Mouse (Mus musculus): ENCODE measurements at regions not wholly inside any gene's neighbourhood (a gene's known extent, or its start where the extent isn't known, plus 50 kb on each side); places are given as distances from the start of the nearest gene placed in this dataset.
A peak's percentile ranks its signal among the peaks of the same experiment; 100 is the strongest.

DNA sequence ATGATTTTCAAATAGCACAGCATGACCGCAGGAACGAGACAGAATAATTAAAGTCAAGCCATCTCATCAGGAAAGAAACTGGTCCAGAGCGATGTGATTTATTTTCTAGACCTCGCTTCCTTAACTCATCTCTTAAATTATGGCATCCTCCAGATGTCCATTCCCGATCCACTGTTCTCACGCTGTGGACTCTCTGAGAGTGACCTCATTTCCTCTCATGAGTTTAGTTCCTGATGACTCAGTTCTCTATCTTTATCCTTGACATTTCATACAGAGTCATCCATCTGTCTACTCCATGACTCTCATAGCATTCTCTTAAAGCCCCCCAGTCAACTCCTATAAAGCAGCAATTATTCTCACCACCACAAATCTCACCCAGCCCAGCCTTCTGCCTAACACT is 103.2 kb upstream of the Spry2 start:
- no peak for ATAC-seq (ENCODE audit: insufficient read depth, low FRiP score)
- Histone ChIP-seq H3K4me3 (replicated peaks; ENCODE audit: low read length) (no peak overlapping the region), H3K9me3 (replicated peaks; ENCODE audit: control insufficient read depth, low read length) (no peaks in the 10 kb centered on the region), H3K4me2 (ENCODE audit: low read depth, low read length) (no peak overlapping the region), H3K9ac (ENCODE audit: low read length) (no peak overlapping the region), H3K4me1 (ENCODE audit: control insufficient read depth, insufficient read depth, low read length) (no peaks in the 10 kb centered on the region), H3K36me3 (ENCODE audit: control insufficient read depth, insufficient read depth, low read length) (no peaks in the 10 kb centered on the region), H3K27me3 (ENCODE audit: control insufficient read depth, insufficient read depth, low read length) (no peaks in the 10 kb centered on the region), H3K27ac (ENCODE audit: low read length) (no peak overlapping the region)
- 59% methylated on average over 6 of the region's 6 CpGs for WGBS

GRCm38 (mm10) chr14:106007769-106008168 is 98.2 kb upstream of the Trim52 start:
- no peak for ATAC-seq (ENCODE audit: insufficient read depth, low FRiP score)
- H3K9ac ChIP-seq (ENCODE audit: low read length): no peak overlapping the region
- no peak overlapping the region for H3K27ac ChIP-seq (ENCODE audit: low read length)
- H3K4me2 ChIP-seq (ENCODE audit: low read depth, low read length): no peak overlapping the region
- no peaks in the 10 kb centered on the region for H3K36me3 ChIP-seq (ENCODE audit: control insufficient read depth, insufficient read depth, low read length)
- H3K27me3 ChIP-seq (ENCODE audit: control insufficient read depth, insufficient read depth, low read length): no peaks in the 10 kb centered on the region
- no peaks in the 10 kb centered on the region for H3K9me3 ChIP-seq (replicated peaks; ENCODE audit: control insufficient read depth, low read length)
- H3K4me1 ChIP-seq (ENCODE audit: control insufficient read depth, insufficient read depth, low read length): no peaks in the 10 kb centered on the region
- 86% methylated on average over 2 of the region's 2 CpGs for whole genome bisulfite sequencing
- H3K4me3 ChIP-seq (replicated peaks; ENCODE audit: low read length): no peak overlapping the region

- Histone ChIP-seq H3K4me2 (ENCODE audit: low read depth, low read length) (no peak overlapping the region), H3K36me3 (ENCODE audit: control insufficient read depth, insufficient read depth, low read length) (no peaks in the 10 kb centered on the region), H3K9me3 (replicated peaks; ENCODE audit: control insufficient read depth, low read length) (no peaks in the 10 kb centered on the region), H3K4me1 (ENCODE audit: control insufficient read depth, insufficient read depth, low read length) (no peaks in the 10 kb centered on the region), H3K27ac (ENCODE audit: low read length) (no peak overlapping the region), H3K4me3 (replicated peaks; ENCODE audit: low read length) (no peak overlapping the region), H3K27me3 (ENCODE audit: control insufficient read depth, insufficient read depth, low read length) (no peaks in the 10 kb centered on the region), H3K9ac (ENCODE audit: low read length) (no peak overlapping the region)
- WGBS: 48% methylated on average over 3 of the region's 3 CpGs
- ATAC-seq (ENCODE audit: insufficient read depth, low FRiP score): no peak
Observed at GRCm38 (mm10) chr14:106008951-106009350, 97.0 kb upstream of the Trim52 start.

DNA sequence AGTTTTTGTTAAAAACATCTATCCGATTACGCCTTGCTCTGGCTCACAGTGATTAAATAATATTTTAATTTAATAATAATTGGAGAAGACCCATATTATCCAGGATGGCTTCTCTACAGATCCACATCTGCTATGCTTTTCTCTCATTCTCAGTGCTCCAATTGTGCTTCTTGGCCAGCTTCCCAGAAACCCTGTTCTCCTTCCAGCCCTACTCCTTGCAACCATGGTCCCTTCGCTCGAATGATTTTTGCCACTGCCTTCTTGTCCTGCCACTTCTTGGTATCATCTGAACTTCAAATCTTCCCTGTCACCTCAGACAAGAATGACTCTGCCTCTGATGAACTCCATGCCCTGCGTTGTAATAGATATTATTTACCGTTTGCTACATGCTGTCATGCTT is 95.0 kb upstream of the Trim52 start:
- Histone ChIP-seq H3K4me1 (ENCODE audit: control insufficient read depth, insufficient read depth, low read length) (no peaks in the 10 kb centered on the region), H3K27ac (ENCODE audit: low read length) (no peak overlapping the region), H3K9me3 (replicated peaks; ENCODE audit: control insufficient read depth, low read length) (no peaks in the 10 kb centered on the region), H3K4me3 (replicated peaks; ENCODE audit: low read length) (no peak overlapping the region), H3K36me3 (ENCODE audit: control insufficient read depth, insufficient read depth, low read length) (no peaks in the 10 kb centered on the region), H3K27me3 (ENCODE audit: control insufficient read depth, insufficient read depth, low read length) (no peaks in the 10 kb centered on the region), H3K9ac (ENCODE audit: low read length) (no peak overlapping the region), H3K4me2 (ENCODE audit: low read depth, low read length) (no peak overlapping the region)
- WGBS: 86% methylated on average over 6 of the region's 6 CpGs
- no peak for ATAC-seq (ENCODE audit: insufficient read depth, low FRiP score)

GRCm38 (mm10) chr14:106011991-106012427 is 94.0 kb upstream of the Trim52 start:
- H3K9me3 ChIP-seq (replicated peaks; ENCODE audit: control insufficient read depth, low read length): no peaks in the 10 kb centered on the region
- peak; percentile 66 for ATAC-seq (ENCODE audit: insufficient read depth, low FRiP score)
- whole genome bisulfite sequencing: 63% methylated on average over 6 of the region's 6 CpGs
- no peak overlapping the region; the same call in 1 of the 2 replicates for H3K27ac ChIP-seq (ENCODE audit: low read length)
- H3K9ac ChIP-seq (ENCODE audit: low read length): no peak overlapping the region
- no peaks in the 10 kb centered on the region for H3K27me3 ChIP-seq (ENCODE audit: control insufficient read depth, insufficient read depth, low read length)
- H3K4me1 ChIP-seq (ENCODE audit: control insufficient read depth, insufficient read depth, low read length): no peaks in the 10 kb centered on the region
- H3K4me3 ChIP-seq (replicated peaks; ENCODE audit: low read length): no peak overlapping the region
- no peaks in the 10 kb centered on the region for H3K36me3 ChIP-seq (ENCODE audit: control insufficient read depth, insufficient read depth, low read length)
- no peak overlapping the region for H3K4me2 ChIP-seq (ENCODE audit: low read depth, low read length)

GRCm38 (mm10) chr14:106022806-106023205 is 83.2 kb upstream of the Trim52 start:
- Histone ChIP-seq H3K36me3 (ENCODE audit: control insufficient read depth, insufficient read depth, low read length) (no peaks in the 10 kb centered on the region), H3K4me3 (replicated peaks; ENCODE audit: low read length) (no peak overlapping the region), H3K4me2 (ENCODE audit: low read depth, low read length) (no peak overlapping the region), H3K4me1 (ENCODE audit: control insufficient read depth, insufficient read depth, low read length) (peaks cover 4% of the 10 kb centered on the region), H3K27me3 (ENCODE audit: control insufficient read depth, insufficient read depth, low read length) (no peaks in the 10 kb centered on the region), H3K27ac (ENCODE audit: low read length) (no peak overlapping the region), H3K9me3 (replicated peaks; ENCODE audit: control insufficient read depth, low read length) (no peaks in the 10 kb centered on the region), H3K9ac (ENCODE audit: low read length) (no peak overlapping the region)
- ATAC-seq (ENCODE audit: insufficient read depth, low FRiP score): no peak
- WGBS: 89% methylated on average over 7 of the region's 7 CpGs

DNA sequence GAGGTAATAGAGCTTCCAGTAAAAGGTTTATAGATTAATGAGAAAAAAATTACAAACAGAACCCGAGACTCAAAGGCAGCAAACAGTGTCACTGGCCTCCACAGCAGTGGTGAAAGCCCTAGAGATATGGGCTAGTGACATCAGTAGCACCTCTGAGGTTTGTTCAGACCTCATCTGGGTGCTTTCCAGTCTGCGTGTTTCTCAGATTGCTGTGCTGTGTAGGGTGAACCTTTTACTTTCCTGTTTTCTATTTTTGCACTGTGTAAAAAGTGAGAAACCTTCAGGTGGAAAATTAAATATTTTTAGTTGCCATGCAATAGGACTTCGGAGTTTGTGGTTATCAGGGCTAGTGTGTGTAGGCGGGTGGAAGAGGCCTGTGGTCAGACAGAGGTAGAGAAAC is 79.2 kb upstream of the Trim52 start:
- H3K4me3 ChIP-seq (replicated peaks; ENCODE audit: low read length): no peak overlapping the region
- H3K27me3 ChIP-seq (ENCODE audit: control insufficient read depth, insufficient read depth, low read length): no peaks in the 10 kb centered on the region
- peaks cover 9% of the 10 kb centered on the region; the same call in 1 of the 2 replicates for H3K9me3 ChIP-seq (replicated peaks; ENCODE audit: control insufficient read depth, low read length)
- H3K9ac ChIP-seq (ENCODE audit: low read length): no peak overlapping the region
- H3K36me3 ChIP-seq (ENCODE audit: control insufficient read depth, insufficient read depth, low read length): no peaks in the 10 kb centered on the region
- H3K4me1 ChIP-seq (ENCODE audit: control insufficient read depth, insufficient read depth, low read length): peaks cover 4% of the 10 kb centered on the region
- no peak overlapping the region for H3K27ac ChIP-seq (ENCODE audit: low read length)
- WGBS: 86% methylated on average over 4 of the region's 4 CpGs
- H3K4me2 ChIP-seq (ENCODE audit: low read depth, low read length): no peak overlapping the region
- no peak for ATAC-seq (ENCODE audit: insufficient read depth, low FRiP score)

GRCm38 (mm10) chr14:106027686-106028085 is 78.3 kb upstream of the Trim52 start:
- H3K9ac ChIP-seq (ENCODE audit: low read length): no peak overlapping the region
- ATAC-seq (ENCODE audit: insufficient read depth, low FRiP score): peak; percentile 72; the same call in 1 of the 2 replicates
- peaks cover 9% of the 10 kb centered on the region; the same call in 1 of the 2 replicates for H3K9me3 ChIP-seq (replicated peaks; ENCODE audit: control insufficient read depth, low read length)
- H3K36me3 ChIP-seq (ENCODE audit: control insufficient read depth, insufficient read depth, low read length): no peaks in the 10 kb centered on the region
- H3K27ac ChIP-seq (ENCODE audit: low read length): no peak overlapping the region
- H3K4me3 ChIP-seq (replicated peaks; ENCODE audit: low read length): no peak overlapping the region
- 51% methylated on average over 5 of the region's 5 CpGs for WGBS
- H3K4me2 ChIP-seq (ENCODE audit: low read depth, low read length): no peak overlapping the region
- H3K27me3 ChIP-seq (ENCODE audit: control insufficient read depth, insufficient read depth, low read length): no peaks in the 10 kb centered on the region
- peaks cover 4% of the 10 kb centered on the region for H3K4me1 ChIP-seq (ENCODE audit: control insufficient read depth, insufficient read depth, low read length)

- H3K36me3 ChIP-seq (ENCODE audit: control insufficient read depth, insufficient read depth, low read length): no peaks in the 10 kb centered on the region
- peaks cover 9% of the 10 kb centered on the region; the same call in 1 of the 2 replicates for H3K9me3 ChIP-seq (replicated peaks; ENCODE audit: control insufficient read depth, low read length)
- 85% methylated on average over 1 of the region's 1 CpGs for WGBS
- H3K4me3 ChIP-seq (replicated peaks; ENCODE audit: low read length): no peak overlapping the region
- no peak overlapping the region for H3K9ac ChIP-seq (ENCODE audit: low read length)
- H3K4me2 ChIP-seq (ENCODE audit: low read depth, low read length): no peak overlapping the region
- peaks cover 7% of the 10 kb centered on the region for H3K4me1 ChIP-seq (ENCODE audit: control insufficient read depth, insufficient read depth, low read length)
- no peak for ATAC-seq (ENCODE audit: insufficient read depth, low FRiP score)
- H3K27ac ChIP-seq (ENCODE audit: low read length): no peak overlapping the region
- H3K27me3 ChIP-seq (ENCODE audit: control insufficient read depth, insufficient read depth, low read length): no peaks in the 10 kb centered on the region
Observed at GRCm38 (mm10) chr14:106031094-106031493, 74.9 kb upstream of the Trim52 start.

GRCm38 (mm10) chr14:106033793-106034192 is 72.2 kb upstream of the Trim52 start:
- H3K9ac ChIP-seq (ENCODE audit: low read length): no peak overlapping the region
- WGBS: 57% methylated on average over 2 of the region's 2 CpGs
- peaks cover 5% of the 10 kb centered on the region; the same call in 1 of the 2 replicates for H3K9me3 ChIP-seq (replicated peaks; ENCODE audit: control insufficient read depth, low read length)
- H3K4me2 ChIP-seq (ENCODE audit: low read depth, low read length): no peak overlapping the region
- no peaks in the 10 kb centered on the region for H3K27me3 ChIP-seq (ENCODE audit: control insufficient read depth, insufficient read depth, low read length)
- no peak overlapping the region for H3K27ac ChIP-seq (ENCODE audit: low read length)
- H3K4me1 ChIP-seq (ENCODE audit: control insufficient read depth, insufficient read depth, low read length): peaks cover 3% of the 10 kb centered on the region; the same call in 1 of the 2 replicates
- no peak for ATAC-seq (ENCODE audit: insufficient read depth, low FRiP score)
- no peaks in the 10 kb centered on the region for H3K36me3 ChIP-seq (ENCODE audit: control insufficient read depth, insufficient read depth, low read length)
- no peak overlapping the region for H3K4me3 ChIP-seq (replicated peaks; ENCODE audit: low read length)
